Mouse (Mus musculus) G1E (cell line): Measurements from ENCODE around the gene Ppm1l. TPM values are rescaled to one million over a fixed set of nuclear protein-coding genes. Genes with fewer than 3 reads are reported as not detected.

Source experiments
- ATAC-seq: 2 replicates; pipeline ENCODE4 v1.8.0; 2016; ENCODE audit warnings: mild to moderate bottlenecking; ENCODE audit not compliant: insufficient number of reproducible peaks, poor library complexity, low FRiP score, severe bottlenecking; ENCODE audit errors: extremely low read depth
- DNase-seq: peaks from one replicate; pipeline ENCODE4 v3.0.0; 2012; ENCODE audit warnings: low spot score
- H3K27me3 ChIP-seq: 2 replicates; pipeline ENCODE4 v1.6.1; 2012; ENCODE audit warnings: mild to moderate bottlenecking, low read length, inconsistent platforms; ENCODE audit not compliant: insufficient read depth
- H3K36me3 ChIP-seq: replicated peaks from 2 replicates; pipeline ENCODE3; 2012; ENCODE audit warnings: mild to moderate bottlenecking, inconsistent platforms
- H3K4me1 ChIP-seq: 2 replicates; pipeline ENCODE4 v1.6.1; 2012; ENCODE audit warnings: low read depth, low read length, inconsistent platforms, mixed read lengths; ENCODE audit not compliant: insufficient read depth
- H3K4me3 ChIP-seq: 2 replicates; pipeline ENCODE4 v1.5.1; 2012; ENCODE audit warnings: low read depth, mild to moderate bottlenecking, inconsistent platforms, low read length, moderate library complexity, mixed read lengths
- H3K9me3 ChIP-seq: replicated peaks from 2 replicates; pipeline ENCODE4 v1.6.1; 2012; ENCODE audit warnings: inconsistent platforms
- CTCF ChIP-seq: IDR thresholded peaks from 2 replicates; pipeline ENCODE4 v1.5.1; 2012; ENCODE audit warnings: low read depth, low read length, inconsistent platforms, mixed read lengths
- GATA1 ChIP-seq: IDR thresholded peaks from 2 replicates; pipeline ENCODE4 v1.6.1; 2012; ENCODE audit warnings: borderline replicate concordance, low read length, inconsistent platforms, mixed read lengths
- GATA2 ChIP-seq: IDR thresholded peaks from 2 replicates; pipeline ENCODE4 v1.6.1; 2012; ENCODE audit warnings: low read depth, low read length, inconsistent platforms, borderline replicate concordance
- POLR2AphosphoS5 ChIP-seq: IDR thresholded peaks from 2 replicates; pipeline ENCODE4 v1.6.1; 2012; ENCODE audit warnings: low read depth, low read length, inconsistent platforms; ENCODE audit not compliant: insufficient replicate concordance
- TAL1 ChIP-seq: conservative IDR thresholded peaks from 2 replicates; pipeline ENCODE4 v1.6.1; 2012; ENCODE audit warnings: low read depth, low read length, inconsistent platforms, mixed read lengths
- polyA plus RNA-seq: library from polyadenylated mRNA; stranded (reverse); fragments of >175 nt; gene quantifications from 2 replicates; pipeline ENCODE4 v1.2.3, GENCODE M21; 2012
- total RNA-seq, 2 experiments: library from RNA; stranded (forward) in 1 of 2; stranded (reverse) in 1 of 2; fragments of 200-1000 nt in 1 of 2; fragments of >200 nt in 1 of 2; fragmentation: Nextera tagmentation in 1 of 2; gene quantifications; 2 replicates each; pipeline ENCODE4 v1.2.3; 2014 to 2017

Gene Ppm1l
- total and polyA plus RNA-seq, 3 experiments, result 1.5 to 16.6 (median 5.6) TPM

DNA sequence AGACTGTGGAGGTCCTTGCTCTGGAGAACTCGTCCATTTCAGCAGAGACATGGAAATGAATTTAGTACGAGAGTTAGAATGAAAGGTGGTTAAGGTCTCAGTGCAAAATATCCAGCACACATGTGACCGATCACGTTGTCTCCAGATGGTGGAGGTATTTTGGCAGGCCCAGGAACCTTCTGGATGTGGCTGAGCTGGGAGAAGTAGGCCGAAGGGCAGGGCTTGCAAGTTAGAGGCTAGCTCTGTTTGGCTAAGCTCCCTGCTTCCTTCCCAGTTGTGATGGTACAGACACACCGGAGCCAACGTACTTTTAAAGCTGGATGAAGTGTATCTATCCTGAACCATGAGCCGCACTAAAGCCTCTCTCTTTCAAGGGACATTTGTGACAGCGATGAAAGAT is 76.4 kb downstream of the Ppm1l start:
- no peaks in the 10 kb centered on the region for H3K9me3 ChIP-seq
- ATAC-seq (no peak), DNase-seq (no peak)
- TF ChIP-seq TAL1 (no peak), CTCF (no peak), GATA2 (no peak), POLR2AphosphoS5 (no peak), GATA1 (no peak)
- no peaks in the 10 kb centered on the region for H3K4me1 ChIP-seq
- H3K27me3 ChIP-seq, result no peaks in the 10 kb centered on the region
- H3K4me3 ChIP-seq, result no peak overlapping the region
- peaks cover 2% of the 10 kb centered on the region for H3K36me3 ChIP-seq

DNA sequence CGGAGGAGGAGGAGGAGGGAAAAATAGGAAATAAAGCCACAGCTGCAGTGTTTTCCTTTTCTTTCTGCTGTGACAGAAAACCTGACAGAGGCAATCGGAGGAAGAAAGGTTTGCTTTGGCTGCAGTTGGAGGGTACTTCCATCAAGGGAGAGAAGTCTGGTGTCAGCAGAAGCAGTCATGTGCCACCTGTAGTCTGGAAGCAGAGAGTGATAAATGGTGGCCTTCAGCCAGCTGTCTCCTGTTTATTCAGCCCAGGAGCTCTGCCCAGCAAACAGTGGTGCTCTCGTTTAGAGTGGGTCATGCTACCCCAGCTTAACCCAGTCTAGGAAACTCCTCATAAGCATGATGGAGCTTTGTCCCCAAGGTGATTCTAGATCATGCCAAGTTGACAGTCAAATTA is 77.3 kb downstream of the Ppm1l start:
- DNase-seq, result no peak
- TF ChIP-seq GATA1 (no peak), POLR2AphosphoS5 (no peak), CTCF (no peak), GATA2 (no peak), TAL1 (no peak)
- no peaks in the 10 kb centered on the region for H3K4me1 ChIP-seq

DNA sequence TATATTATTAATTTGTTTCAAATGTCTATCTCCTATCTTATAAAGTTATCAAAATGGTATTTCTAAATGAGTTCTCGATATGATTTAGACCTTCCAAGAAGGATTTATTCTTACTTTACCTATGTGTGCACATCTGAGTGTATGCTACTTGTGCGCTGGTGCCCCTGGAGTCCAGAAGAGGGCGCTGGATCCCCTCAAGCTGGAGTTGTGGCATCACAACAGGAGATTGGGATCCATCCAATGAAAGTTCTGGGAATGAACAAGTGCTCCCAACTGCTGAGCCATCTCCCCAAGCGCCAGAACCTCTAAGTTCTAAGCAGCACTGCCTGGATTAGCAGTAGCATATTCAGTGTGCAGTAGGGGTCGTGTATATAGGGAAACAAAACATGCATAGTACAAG is 78.4 kb downstream of the Ppm1l start:
- H3K36me3 ChIP-seq, result peaks cover 2% of the 10 kb centered on the region
- TF ChIP-seq TAL1 (no peak), CTCF (no peak), GATA1 (no peak), GATA2 (no peak), POLR2AphosphoS5 (no peak)
- H3K27me3 ChIP-seq, result no peaks in the 10 kb centered on the region
- ATAC-seq (no peak), DNase-seq (no peak)
- no peaks in the 10 kb centered on the region for H3K9me3 ChIP-seq
- no peak overlapping the region for H3K4me3 ChIP-seq
- no peaks in the 10 kb centered on the region for H3K4me1 ChIP-seq

More for the DNA sequence above, 77.3 kb downstream of the Ppm1l start:
- Histone ChIP-seq H3K4me3 (no peak overlapping the region), H3K36me3 (peaks cover 2% of the 10 kb centered on the region), H3K27me3 (no peaks in the 10 kb centered on the region), H3K9me3 (no peaks in the 10 kb centered on the region)
- ATAC-seq, result no peak

DNA sequence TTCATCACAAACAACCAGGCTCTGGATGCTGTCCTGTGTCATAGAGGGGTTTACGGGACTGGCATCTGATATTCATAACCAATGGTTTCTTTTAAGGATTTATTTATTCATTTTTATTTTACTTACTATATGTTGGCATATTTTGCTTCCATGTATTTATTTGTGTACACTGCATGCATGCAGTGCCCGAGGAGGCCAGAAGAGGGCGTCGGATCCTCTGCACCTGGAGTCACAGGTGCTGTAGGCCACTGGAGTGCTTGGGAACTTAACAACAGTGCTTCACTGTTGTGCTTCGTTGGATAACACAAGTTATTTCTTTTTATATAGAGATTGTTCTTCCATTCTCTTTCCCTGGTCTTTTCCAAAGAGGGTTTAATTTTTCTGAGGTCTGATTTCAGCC is 81.1 kb downstream of the Ppm1l start:
- ATAC-seq, result no peak
- H3K9me3 ChIP-seq, result no peaks in the 10 kb centered on the region

DNA sequence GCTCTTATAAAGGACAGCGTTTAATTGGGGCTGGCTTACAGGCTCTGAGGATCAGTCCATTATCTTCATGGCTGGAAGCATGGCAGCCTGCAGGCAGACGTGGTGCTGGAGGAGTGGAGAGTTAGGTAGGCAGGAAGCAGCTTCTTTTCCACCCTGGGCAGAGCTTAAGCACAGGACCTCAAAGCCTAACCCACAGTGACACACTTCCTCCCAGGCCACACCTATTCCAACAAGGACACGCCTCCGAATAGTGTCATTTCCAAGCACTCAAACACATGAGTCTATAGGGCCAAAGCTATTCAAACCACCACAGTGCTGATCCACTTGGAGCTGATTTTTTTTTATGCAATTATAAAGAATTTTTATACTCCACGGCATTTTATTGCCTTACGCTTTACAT is 82.7 kb downstream of the Ppm1l start:
- DNase-seq, result no peak
- Histone ChIP-seq H3K9me3 (no peaks in the 10 kb centered on the region), H3K4me1 (no peaks in the 10 kb centered on the region), H3K4me3 (no peak overlapping the region), H3K27me3 (no peaks in the 10 kb centered on the region), H3K36me3 (peaks cover 2% of the 10 kb centered on the region)
- no peak for ATAC-seq
- TF ChIP-seq GATA1 (no peak), POLR2AphosphoS5 (no peak), GATA2 (no peak), CTCF (no peak), TAL1 (no peak)

More for the DNA sequence above, 81.1 kb downstream of the Ppm1l start:
- no peak for DNase-seq
- Histone ChIP-seq H3K27me3 (no peaks in the 10 kb centered on the region), H3K4me1 (no peaks in the 10 kb centered on the region), H3K36me3 (peaks cover 2% of the 10 kb centered on the region), H3K4me3 (no peak overlapping the region)
- TF ChIP-seq CTCF, result peak; percentile 40; the same call in 1 of the 2 replicates
- TF ChIP-seq GATA1, result no peak

DNA sequence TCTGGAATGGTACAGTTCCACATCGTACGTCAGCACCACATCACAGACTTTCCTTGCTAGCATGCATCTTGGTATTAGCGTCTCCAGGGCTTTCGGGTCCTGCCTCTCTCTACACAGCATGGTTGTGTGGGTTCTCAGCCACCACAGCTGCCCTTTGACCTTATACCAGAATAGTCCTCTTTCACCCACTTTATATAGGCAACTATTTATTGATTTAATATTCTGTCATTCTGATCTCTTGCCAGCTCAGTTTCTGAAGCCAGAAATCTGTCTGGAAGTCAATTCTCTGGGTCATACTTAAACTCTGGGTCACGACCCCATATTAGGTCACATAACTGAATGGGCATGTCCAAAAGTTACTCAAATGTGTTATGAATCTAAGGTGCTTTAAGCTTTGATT is 86.5 kb downstream of the Ppm1l start:
- Histone ChIP-seq H3K9me3 (no peaks in the 10 kb centered on the region), H3K27me3 (no peaks in the 10 kb centered on the region), H3K4me1 (no peaks in the 10 kb centered on the region), H3K4me3 (no peak overlapping the region), H3K36me3 (peaks cover 2% of the 10 kb centered on the region)
- TF ChIP-seq CTCF, result no peak
- TF ChIP-seq GATA2, result no peak
- no peak for TF ChIP-seq POLR2AphosphoS5
- no peak for TF ChIP-seq GATA1
- TF ChIP-seq TAL1, result no peak
- DNase-seq (no peak), ATAC-seq (no peak)

DNA sequence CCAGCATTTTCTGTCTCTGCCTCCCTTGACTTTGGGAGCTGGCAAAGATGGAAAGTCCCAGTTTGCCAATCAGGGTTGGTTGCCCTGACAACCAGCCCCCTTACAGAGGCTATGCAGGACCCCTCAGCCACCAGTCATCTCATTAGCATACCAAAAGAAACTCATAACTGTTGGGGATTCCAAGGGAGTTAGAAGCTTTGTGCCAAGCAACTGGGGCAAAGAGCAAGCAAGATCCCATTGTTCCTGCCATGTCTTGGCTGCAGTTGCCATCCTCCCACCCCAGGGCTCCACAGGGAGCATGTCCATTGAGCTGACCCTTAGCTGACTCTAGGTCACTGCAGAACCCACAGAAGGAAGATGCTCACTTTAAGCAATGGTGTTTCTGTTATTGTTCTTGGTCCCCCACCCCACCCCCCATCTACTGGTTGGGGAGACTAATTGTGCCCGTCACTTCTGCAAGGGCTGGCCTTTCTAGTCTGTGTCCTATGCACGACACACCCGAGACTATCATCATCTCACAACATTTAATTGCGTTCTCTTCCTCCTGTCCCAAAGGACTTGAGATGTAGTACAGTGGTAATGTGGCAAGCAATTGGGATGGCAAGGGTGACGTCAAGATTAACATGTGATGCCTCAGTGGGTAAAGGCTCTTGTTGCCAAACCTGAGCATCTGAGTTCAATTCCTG is 89.7 kb downstream of the Ppm1l start:
- DNase-seq (no peak), ATAC-seq (no peak)
- no peak overlapping the region for H3K4me3 ChIP-seq
- no peak for TF ChIP-seq GATA2
- TF ChIP-seq TAL1, result no peak
- no peak for TF ChIP-seq CTCF
- TF ChIP-seq GATA1, result no peak
- TF ChIP-seq POLR2AphosphoS5, result no peak
- no peaks in the 10 kb centered on the region for H3K4me1 ChIP-seq
- H3K9me3 ChIP-seq, result no peaks in the 10 kb centered on the region
- H3K27me3 ChIP-seq, result no peaks in the 10 kb centered on the region
- no peaks in the 10 kb centered on the region for H3K36me3 ChIP-seq
